Mouse (Mus musculus): ENCODE results near the gene Ubash3b.
A peak's percentile ranks its signal among the peaks of the same experiment; 100 is the strongest.

Ubash3b gene

DNA sequence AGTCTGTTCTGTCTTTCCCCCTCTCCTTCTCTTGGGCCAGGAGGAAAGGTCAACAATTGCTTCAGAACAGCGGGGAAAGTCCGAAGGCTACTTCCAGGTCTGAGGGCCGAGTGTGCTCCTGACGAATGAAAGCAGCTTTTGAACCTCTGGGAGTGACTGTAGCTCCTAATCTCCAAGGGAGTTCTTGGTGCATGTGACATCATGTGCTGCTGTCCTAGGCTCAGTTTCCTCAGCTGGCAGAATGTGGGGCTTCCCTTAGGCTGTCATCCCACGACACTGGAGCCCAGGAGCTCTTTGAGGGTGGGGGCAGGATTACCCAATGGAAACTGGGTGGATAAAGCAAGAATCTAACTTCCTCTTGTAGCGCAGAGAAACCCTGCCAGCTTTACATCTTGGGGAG lies at the start of gene Ubash3b:
TSS of gene Ubash3b (minus strand) at position 285 of the 400 bp plus-strand sequence.
- no peak for DNase-seq (ENCODE audit: low spot score in 2 of 2)

DNA sequence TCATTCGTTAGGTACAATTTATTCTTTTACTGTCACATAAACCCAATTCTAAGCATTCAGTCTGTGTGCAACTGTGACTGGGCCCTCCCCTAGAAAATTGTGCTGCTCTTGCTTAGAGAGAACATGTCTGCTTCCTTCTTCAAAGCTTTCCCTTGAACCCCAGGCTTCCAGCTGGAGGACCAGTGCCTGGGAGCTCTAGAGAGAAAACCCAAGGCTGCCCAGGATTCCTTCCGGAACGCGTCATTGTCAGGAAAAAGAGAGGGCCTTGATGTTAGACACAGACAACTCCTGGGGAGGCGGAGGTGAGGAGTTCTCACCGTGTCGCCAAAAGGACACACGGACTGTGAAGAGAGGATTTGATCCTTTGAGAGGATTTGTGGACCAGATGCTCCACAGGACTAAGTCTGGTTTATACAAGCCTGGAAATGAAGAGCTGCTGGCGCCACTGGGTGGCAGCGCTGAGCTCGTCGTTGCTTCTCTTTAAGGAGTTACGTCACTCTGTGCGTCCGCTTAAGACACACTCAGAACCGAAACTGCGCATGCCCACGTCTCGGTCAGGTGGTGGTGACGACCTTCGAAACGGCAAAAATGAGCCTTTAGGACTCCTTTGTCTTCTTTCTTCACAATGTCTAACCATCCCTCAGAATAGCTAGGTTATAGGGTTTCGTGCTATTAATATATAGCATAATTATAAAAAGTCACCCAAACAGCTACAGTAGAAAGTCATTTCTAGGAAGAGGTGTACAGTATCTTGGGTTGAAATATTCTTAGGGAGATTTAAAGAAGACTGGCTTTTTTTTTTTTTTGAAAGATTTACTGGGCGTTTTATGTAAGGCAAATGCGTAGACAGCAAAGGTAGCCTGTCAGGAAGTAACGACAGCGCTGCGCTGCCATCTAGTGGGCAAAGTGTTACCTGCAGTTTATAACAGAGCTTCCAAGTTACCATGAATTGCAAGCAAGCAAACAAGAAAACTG lies 45.9 kb upstream of the Ubash3b start:
- DNase-seq (ENCODE audit: low spot score in 2 of 2) = peak; percentile 78 to 86

DNA sequence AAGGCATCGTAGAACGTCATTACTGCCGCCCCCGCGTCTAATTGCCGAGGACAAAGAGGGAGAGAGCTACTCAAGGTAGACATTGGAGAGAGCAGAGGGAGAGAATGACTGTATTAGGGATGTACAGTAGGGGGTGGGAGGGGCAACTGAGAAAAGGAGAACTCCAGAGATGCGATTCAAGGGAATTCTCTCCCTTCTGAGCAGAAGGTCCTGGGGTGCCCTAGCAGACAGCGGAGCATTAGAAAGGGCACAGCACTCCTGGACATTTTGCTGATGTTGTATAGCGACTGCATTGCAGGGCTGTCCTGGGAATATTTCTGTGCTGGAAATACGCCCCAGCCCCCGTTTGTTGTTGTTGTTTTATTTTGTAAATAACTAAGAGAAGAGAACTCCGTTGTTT lies 45.2 kb upstream of the Ubash3b start:
- DNase-seq (ENCODE audit: low spot score in 2 of 2) = no peak

DNA sequence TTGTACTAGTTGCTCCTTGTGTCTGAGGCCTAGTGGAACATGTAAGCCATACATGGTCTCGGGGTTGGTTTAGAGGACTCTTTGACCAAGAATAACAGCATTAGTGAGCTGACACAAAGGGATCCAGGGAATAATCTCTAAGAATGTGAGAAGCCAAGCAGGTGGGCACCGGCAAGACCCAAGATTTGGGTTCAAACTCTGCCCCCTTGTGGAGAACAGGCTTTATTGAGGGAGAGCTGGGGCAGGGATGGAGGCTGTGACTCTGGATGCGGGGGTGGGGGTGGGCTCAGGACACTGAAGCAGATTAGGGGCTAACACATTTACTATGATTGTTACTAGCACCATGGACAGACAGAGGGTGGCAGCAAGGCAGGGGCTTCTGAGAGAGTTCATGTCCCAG lies 43.8 kb upstream of the Ubash3b start:
- DNase-seq (ENCODE audit: low spot score in 2 of 2) = no peak

DNA sequence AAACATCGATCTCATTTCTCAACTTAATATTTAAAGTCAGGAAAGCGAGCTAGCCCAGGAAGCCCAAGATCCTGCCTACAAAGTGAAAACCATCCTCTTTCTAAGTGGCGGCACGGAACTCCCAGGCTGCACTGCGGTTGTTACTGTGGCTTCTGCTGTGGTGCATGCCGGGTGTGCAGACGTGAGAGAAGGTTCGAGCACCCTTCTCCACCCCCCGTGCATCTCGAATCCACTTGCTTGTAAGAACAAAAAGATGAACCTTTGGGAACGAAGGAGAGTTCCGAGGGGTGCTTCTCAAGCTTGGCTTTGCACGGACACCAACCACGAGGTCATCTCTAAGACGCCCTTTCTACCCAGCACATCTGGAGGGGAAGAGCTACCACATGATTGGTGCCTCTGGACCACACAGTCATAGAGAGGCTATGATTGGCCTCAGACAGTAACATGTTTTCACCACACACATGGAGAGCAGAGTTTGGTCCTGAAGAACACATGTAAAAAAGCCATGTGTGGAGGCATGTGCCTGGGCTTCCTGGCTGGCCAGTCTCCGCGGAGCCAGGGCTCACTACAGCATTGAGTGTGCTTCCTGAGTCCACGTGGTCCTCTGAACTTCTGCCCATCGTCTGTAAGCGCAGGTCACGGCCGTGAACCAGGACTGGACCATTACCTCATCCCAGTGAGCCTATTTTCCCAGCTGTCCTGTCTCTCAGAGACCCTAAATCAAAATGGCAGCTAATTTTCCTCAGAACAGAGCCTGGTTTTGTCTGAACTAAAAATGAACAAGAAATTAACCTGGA lies 38.2 kb upstream of the Ubash3b start:
- DNase-seq (ENCODE audit: low spot score in 2 of 2) = no peak

DNA sequence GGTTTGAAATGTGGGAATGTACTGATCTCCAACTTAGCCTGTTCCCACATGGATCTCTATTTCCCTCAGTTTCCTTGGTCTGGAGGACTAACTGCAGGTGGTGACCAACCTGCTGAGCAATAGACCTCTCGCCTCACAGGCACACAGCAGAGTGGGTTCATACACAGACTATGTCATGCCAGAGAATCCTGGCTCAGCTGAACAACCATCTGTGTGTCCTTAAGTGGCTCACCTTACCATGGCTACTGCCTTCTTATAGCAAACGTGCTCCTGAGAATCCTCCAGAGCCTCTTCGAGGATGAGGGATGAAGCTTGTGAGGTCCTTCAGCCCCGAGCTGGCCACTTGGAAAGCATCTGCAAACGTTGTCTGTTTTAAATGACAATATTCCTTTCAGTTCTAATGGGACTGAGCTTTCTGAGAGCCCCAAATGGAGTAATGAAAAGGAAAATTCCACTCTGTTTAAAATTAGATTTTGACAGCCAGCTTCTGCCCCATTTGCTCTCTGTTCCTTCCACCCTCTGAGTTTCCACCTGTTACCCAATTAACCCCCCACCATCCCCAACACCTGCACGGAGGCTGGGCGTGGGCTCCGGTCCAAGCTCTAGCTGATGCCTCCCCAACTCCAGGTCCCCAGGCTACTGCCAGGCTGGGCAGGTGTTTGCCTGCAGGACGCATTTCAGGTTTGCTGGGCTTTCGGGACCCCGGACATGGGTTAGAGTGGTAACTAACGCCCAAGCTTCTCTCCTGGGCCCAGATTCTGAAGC lies 37.2 kb upstream of the Ubash3b start:
- no peak for DNase-seq (ENCODE audit: low spot score in 2 of 2)

DNA sequence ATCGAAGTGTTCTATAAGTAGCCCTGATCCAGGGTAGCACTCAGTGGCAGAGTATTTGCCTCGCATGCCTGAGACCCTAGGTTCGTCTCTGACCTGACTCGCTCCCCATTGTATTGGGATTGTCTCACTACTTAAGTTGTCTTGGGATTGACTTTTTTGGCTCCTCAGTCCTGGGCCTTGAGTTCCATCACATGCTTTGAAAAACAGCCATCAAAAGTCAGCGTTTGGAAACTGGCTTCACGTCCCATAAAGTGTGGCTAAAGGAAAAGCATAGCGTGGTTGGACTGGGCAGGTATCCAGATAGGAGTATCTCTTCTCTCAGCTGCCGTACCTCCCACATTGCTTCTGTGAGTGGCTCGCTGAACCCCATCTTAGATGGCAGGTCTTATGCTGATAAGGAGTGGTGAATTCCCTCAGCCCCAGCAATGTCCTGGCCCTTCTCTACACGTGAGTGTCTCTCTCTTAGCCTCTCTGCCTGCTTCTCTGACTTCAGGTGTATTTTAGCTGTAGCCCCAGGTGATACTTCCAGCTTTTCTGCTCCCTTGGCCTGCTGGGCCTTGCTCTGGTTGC lies 34.3 kb upstream of the Ubash3b start:
- no peak for DNase-seq (ENCODE audit: low spot score in 2 of 2)

DNA sequence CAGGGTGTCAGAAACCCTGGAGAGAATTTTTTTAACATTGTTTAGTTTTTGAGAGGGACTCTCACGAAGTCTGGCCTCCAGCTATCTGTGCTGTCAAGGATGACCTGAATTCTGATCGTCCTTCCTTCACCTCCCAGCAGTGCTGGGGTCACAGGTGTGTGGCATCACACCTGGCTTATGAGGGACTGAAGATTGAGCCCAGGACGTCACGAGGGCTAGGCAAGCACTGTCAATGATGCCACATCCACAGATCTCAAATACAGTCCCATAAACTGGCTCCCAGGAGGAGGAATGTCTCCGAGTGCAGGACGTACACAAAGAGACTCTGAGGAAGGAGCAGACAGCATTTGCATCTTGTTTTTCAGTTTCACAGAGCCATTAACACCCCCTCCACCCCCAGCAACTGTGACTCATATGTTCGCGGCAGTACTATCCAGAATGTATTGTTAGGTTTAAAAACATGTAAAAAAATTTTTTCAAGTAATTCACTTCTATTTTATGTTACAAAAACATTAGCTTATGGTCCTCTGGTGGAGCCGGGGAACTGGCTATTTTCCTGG lies 30.2 kb upstream of the Ubash3b start:
- DNase-seq (ENCODE audit: low spot score in 2 of 2) = no peak

DNA sequence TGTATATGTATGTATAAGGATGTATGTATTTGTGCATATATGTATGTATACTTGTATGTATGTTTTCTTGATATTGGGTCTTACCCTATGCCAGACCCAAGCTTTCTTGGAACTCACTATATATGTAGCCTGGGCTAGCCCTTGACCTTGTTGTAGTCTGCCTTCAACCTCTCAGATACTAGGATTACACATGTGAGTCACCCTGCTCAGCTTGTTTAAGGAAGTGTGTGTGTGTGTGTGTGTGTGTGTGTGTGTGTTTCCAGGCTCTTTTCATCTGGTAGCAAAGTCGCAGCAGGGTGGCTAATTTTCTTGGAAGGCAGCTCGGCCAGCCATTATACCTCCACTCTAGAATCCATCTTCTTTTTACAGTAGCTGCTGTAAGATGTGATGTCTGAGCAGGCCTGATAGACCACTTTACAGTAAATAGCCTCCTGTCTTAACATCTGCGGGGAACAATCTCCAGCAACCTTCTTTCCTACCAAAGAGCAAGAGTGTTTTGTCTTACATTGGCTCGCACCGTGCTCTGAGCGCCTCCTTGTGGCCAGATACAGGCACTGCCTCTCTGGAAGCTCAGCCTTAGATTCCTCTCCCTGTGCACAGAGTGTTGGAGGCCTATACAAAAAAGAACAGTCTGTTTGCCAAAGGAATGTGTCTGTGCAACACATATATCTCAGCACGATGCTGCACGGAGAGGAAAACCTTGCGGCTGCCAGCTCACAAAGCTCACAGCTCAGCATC lies 29.4 kb upstream of the Ubash3b start:
- peak; percentile 49 to 53 for DNase-seq (ENCODE audit: low spot score in 2 of 2)

DNA sequence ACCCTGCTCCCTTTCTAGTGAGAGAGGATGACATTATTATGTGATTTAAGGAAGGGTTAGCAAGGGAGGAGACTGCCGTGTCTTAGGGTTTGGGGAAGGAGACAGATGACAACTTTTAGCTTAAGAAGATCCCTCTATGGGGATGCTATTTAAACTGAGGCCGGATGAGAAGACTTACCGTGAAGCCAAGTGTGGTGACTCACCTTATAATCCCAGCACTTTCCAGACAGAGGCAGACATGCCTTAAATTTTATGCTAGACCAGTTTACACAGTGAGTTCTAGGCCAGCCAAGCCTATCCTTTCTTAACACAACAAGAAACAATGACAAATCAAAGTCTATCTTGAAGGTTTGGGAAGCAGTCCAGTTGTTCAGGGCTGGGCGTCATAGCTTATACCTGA lies 26.4 kb upstream of the Ubash3b start:
- no peak for DNase-seq (ENCODE audit: low spot score in 2 of 2)

DNA sequence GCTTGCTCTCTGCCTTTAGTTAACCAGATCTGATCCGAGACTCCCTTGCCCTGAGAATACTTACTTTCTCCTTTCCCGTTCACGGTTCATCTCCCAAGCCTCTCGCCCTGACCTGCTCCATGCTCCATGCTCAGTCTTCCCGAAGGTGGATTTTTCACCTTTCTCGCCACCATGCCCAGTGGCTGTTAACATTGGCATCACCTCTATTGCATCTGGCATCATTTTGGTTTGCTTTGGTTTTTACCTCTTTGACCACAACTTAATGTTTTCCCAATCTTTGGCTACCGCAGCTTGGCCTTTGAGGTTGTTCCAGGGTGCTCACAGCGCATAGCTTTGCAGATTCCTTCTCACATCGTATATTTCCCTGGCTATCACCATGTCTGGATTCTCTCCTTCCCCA lies 26.0 kb upstream of the Ubash3b start:
- DNase-seq (ENCODE audit: low spot score in 2 of 2) = no peak

DNA sequence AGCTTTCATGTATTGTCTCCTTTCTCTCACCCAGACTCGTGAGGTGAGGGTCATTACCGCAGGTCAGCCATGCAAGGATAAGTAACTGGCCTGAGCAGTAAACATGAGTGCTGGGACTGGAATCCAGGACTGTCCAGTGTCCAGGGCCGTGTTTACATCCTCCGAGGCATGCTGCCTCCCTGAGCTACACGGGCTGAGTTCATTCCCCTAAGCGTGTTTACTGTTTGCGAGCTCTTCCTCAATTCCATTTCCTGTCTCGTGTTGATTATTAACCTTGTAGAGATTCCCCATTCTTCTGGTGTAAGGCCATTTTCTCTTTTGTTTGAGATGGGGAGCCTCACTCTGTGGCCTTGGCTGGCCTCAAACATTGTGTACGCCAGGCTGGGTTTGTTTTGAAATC lies 23.8 kb upstream of the Ubash3b start:
- no peak for DNase-seq (ENCODE audit: low spot score in 2 of 2)

DNA sequence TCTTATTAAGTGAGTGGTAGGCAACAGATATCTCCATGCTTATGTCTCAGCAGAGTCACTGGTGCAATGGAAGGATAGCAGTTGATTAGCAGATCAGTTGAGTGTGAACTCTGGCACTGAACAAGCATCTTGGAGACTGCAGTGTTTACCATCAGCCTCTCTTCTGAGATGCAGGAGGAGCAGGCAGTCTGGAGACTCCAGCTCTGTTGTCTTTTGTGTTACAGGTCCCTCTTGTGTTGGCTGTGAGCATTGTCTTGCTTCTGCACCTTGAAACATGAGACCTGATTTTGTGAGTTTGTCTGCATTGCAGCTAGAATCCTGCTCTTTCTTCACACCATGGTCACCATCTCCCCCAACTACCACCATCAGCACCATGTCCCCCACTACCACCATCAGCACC lies 21.1 kb upstream of the Ubash3b start:
- no peak for DNase-seq (ENCODE audit: low spot score in 2 of 2)

DNA sequence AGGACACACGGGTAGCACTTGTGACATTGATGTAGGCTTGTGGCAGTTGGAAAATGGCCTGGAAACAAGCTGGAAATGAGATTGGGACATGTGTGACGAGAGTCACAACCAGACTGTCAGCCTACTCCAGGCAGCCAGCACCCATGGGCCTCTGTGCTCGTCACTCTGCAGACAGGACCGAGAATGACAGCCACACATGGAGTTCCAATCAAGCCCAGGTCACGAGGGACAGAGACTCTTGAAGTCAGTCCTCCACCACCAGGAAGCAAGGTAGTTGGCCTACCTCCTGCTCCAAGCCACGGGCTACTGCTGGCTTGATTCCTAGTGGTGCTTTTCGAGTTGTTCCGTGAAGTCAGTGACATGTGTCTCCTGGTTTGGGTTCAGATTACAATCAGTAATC lies 20.3 kb upstream of the Ubash3b start:
- no peak for DNase-seq (ENCODE audit: low spot score in 2 of 2)

DNA sequence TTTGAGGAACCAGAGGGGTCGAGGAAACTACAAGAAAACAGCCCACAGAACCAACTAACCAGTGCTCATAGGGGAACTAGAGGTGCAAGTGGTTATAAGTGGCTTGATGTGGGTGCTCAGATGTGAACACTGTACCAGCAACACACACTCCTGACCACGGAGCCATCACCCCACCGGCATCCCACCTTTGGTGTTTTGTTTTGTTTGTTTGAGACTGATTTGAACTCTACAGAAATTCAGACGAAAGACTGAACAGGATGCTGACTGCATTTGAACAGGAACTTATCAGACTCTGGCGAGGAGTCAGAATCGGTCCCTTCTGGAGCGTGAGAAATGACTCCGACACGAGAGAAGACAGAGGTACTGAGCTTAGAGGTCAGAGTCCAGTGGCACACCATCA lies 19.9 kb upstream of the Ubash3b start:
- DNase-seq (ENCODE audit: low spot score in 2 of 2) = no peak

DNA sequence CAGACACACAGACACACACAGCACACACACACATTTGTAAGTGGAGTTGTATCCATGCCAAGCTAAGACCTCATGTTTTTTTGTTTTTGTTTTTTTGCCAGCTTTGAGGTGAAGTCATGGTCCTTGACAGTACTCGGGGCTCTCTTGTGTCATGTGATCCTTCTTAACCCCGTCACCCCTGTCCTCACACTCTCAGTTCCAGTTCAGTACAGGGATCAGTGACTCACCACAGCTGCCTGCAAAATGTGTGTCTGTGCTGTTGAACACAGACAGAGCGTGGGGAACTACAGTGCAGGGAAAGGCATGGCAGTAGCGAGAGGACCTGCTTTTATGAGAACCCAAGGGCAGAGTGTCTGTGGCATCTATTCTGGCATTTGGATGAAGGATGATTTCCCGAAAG lies 17.6 kb upstream of the Ubash3b start:
- no peak for DNase-seq (ENCODE audit: low spot score in 2 of 2)

DNA sequence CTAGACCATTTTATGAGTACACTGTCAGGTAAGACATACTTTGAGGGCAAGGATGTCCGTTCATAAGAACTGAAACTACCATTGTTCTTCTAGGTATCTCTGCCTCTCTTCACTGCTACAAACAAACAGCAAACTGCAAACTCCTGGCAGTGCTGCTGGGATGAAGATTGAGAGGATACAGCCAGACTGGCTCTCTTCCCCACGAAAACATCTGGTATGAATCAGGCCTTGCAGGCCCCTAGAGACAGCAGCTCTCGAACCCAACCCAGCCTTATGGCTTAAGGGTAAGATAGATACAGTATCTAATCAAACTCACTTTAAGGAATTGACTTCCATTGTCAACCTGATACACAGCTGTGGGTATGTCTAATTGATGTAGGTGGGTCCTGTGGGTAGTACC lies 11.7 kb upstream of the Ubash3b start:
- no peak for DNase-seq (ENCODE audit: low spot score in 2 of 2)

DNA sequence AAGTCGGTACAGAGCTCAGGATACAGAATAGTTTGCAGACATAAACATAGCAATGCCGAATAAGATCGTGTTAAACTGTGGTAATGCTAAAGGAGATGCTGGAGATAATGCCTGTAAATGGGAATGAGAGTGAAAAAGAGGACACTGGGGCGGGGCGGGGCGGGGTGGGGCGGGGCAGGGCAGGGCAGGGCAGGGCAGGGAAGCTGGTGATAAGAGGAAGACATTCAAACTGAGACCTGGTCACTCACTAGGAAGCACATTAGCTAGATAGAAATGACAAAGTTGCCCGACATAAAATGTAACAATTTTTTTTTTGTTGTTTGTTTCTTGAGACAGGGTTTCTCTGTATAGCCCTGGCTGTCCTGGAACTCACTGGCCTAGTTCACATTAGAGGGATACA lies 10.9 kb upstream of the Ubash3b start:
- no peak for DNase-seq (ENCODE audit: low spot score in 2 of 2)

DNA sequence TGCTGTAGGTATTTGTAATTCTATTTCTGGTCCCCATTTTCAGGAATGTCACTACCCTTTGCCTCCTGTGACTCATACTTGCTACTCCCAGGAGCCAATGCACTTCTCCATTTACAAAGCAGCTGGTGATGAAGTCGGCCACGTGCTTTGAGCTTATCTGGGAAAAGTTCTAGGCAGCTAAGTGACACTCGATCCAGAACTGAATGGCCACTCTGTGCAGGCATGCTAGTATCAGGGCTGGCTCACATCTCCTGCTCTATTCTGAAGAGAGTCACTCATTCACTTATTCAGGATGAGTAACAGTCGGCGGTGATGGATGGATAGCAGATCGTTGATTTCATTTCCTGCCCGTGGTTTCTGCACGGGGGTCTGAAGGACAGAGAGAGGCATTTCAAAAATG lies 8.5 kb upstream of the Ubash3b start:
- DNase-seq (ENCODE audit: low spot score in 2 of 2) = no peak

DNA sequence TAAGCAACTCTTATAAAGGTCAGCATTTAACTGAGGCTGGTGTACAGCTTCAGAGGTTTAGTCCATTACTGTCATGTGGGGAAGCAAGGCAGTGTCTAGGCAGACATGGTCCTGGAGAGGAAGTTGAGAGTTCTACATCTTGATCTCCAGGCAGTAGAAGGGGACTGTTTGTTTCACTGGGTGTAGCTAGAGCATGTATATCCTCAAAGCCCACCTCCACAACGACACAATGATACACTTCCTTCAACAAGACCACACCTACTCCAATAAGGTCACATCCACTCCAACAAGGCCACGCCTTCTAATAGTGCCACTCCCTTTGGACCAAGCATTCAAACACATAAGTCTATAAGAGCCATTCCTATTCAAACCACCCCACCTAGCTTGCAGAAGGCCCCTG lies 7.2 kb upstream of the Ubash3b start:
- DNase-seq (ENCODE audit: low spot score in 2 of 2) = no peak

DNA sequence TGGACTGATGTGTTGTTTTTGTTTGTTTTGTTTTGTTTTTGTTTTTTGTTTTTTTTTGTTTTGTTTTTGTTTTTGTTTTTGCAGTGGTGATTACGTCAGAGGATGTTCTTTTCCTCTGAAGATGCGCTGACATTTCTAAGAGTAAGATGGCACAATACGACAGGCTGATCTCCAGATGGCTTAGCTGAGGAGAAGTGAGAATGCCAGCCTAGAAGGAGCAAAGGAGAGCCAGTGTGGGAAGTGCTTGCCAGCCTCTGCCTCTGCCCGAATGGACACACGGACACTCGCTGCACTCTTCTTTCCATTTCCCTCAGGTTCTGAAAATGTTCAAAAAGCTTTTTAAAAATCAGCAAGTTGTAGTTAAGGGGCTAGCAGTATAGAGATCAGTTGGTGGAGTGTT lies 6.7 kb upstream of the Ubash3b start:
- DNase-seq (ENCODE audit: low spot score in 2 of 2) = no peak
